Mouse (Mus musculus): ENCODE results near the gene Pkp3. TPM values are rescaled to one million over a fixed set of nuclear protein-coding genes. Genes with fewer than 3 reads are reported as not detected.

Pkp3 gene
- polyA plus RNA-seq, 1 experiment from 2014 or later: 24.6 TPM

Other genes starting within 250 kb of the Pkp3 start
- 4.8 TPM in 2 replicates for gene Urah, start 243.2 kb upstream of the Pkp3 start, polyA plus RNA-seq (2015; fragmentation: Nextera tagmentation; extraction: Ambion mirVana)
- not detected in 2 replicates for gene Scgb1c1, start 232.7 kb upstream of the Pkp3 start, polyA plus RNA-seq (2015; fragmentation: Nextera tagmentation; extraction: Ambion mirVana)
- gene Odf3, start 230.4 kb upstream of the Pkp3 start, polyA plus RNA-seq (2015; fragmentation: Nextera tagmentation; extraction: Ambion mirVana): not detected in 2 replicates
- 0.54 TPM in 1 of 2 replicates, not detected in the other for gene Gm45785, start 221.9 kb upstream of the Pkp3 start, polyA plus RNA-seq (2015; fragmentation: Nextera tagmentation; extraction: Ambion mirVana)
- 51.9 and 66.6 TPM in 2 replicates for gene Ric8a, start 221.3 kb upstream of the Pkp3 start, polyA plus RNA-seq (2015; fragmentation: Nextera tagmentation; extraction: Ambion mirVana)
- gene Bet1l, start 220.6 kb upstream of the Pkp3 start, polyA plus RNA-seq (2015; fragmentation: Nextera tagmentation; extraction: Ambion mirVana): 31.7 and 37.1 TPM in 2 replicates
- 194 and 214 TPM in 2 replicates for gene Psmd13, start 196.2 kb upstream of the Pkp3 start, polyA plus RNA-seq (2015; fragmentation: Nextera tagmentation; extraction: Ambion mirVana)
- gene Sirt3, start 195.9 kb upstream of the Pkp3 start, polyA plus RNA-seq (2015; fragmentation: Nextera tagmentation; extraction: Ambion mirVana): 27.7 and 31.4 TPM in 2 replicates
- gene Cox8b, start 177.8 kb upstream of the Pkp3 start, polyA plus RNA-seq (2015; fragmentation: Nextera tagmentation; extraction: Ambion mirVana): not detected in 2 replicates
- 42.9 and 46.8 TPM in 2 replicates for gene Nlrp6, start 157.3 kb upstream of the Pkp3 start, polyA plus RNA-seq (2015; fragmentation: Nextera tagmentation; extraction: Ambion mirVana)
- gene Pgghg, start 136.8 kb upstream of the Pkp3 start, polyA plus RNA-seq (2015; fragmentation: Nextera tagmentation; extraction: Ambion mirVana): 21.6 and 21.9 TPM in 2 replicates
- 2.4 and 3.4 TPM in 2 replicates for gene Ifitm5, start 127.9 kb upstream of the Pkp3 start, polyA plus RNA-seq (2015; fragmentation: Nextera tagmentation; extraction: Ambion mirVana)
- 0.69 TPM in 1 of 2 replicates, not detected in the other for gene Gm45717, start 122.3 kb upstream of the Pkp3 start, polyA plus RNA-seq (2015; fragmentation: Nextera tagmentation; extraction: Ambion mirVana)
- 1,251 and 1,347 TPM in 2 replicates for gene Ifitm2, start 122.2 kb upstream of the Pkp3 start, polyA plus RNA-seq (2015; fragmentation: Nextera tagmentation; extraction: Ambion mirVana)
- 145 and 148 TPM in 2 replicates for gene Ifitm1, start 111.0 kb upstream of the Pkp3 start, polyA plus RNA-seq (2015; fragmentation: Nextera tagmentation; extraction: Ambion mirVana)
- 255 and 288 TPM in 2 replicates for gene Ifitm3, start 67.4 kb upstream of the Pkp3 start, polyA plus RNA-seq (2015; fragmentation: Nextera tagmentation; extraction: Ambion mirVana)
- gene Ifitm6, start 60.3 kb upstream of the Pkp3 start, polyA plus RNA-seq (2015; fragmentation: Nextera tagmentation; extraction: Ambion mirVana): 1.6 and 3.6 TPM in 2 replicates
- not detected in 2 replicates for gene Gm17387, start 49.1 kb upstream of the Pkp3 start, polyA plus RNA-seq (2015; fragmentation: Nextera tagmentation; extraction: Ambion mirVana)
- gene B4galnt4, start 17.1 kb upstream of the Pkp3 start, polyA plus RNA-seq (2015; fragmentation: Nextera tagmentation; extraction: Ambion mirVana): 7.9 and 10.7 TPM in 2 replicates
- 17.8 and 20.5 TPM in 2 replicates for gene Sigirr, start 22.4 kb downstream of the Pkp3 start, polyA plus RNA-seq (2015; fragmentation: Nextera tagmentation; extraction: Ambion mirVana)
- 29.5 and 35.3 TPM in 2 replicates for gene Ano9, start 39.6 kb downstream of the Pkp3 start, polyA plus RNA-seq (2015; fragmentation: Nextera tagmentation; extraction: Ambion mirVana)
- gene Ptdss2, start 44.2 kb downstream of the Pkp3 start, polyA plus RNA-seq (2015; fragmentation: Nextera tagmentation; extraction: Ambion mirVana): 58.0 and 59.7 TPM in 2 replicates
- gene Rnh1, start 94.6 kb downstream of the Pkp3 start, polyA plus RNA-seq (2015; fragmentation: Nextera tagmentation; extraction: Ambion mirVana): 123 and 155 TPM in 2 replicates
- gene Hras, start 115.8 kb downstream of the Pkp3 start, polyA plus RNA-seq (2015; fragmentation: Nextera tagmentation; extraction: Ambion mirVana): 92.9 and 107 TPM in 2 replicates
- gene Lrrc56, start 115.9 kb downstream of the Pkp3 start, polyA plus RNA-seq (2015; fragmentation: Nextera tagmentation; extraction: Ambion mirVana): 5.1 and 5.4 TPM in 2 replicates
- 3.5 and 3.6 TPM in 2 replicates for gene Lmntd2, start 135.9 kb downstream of the Pkp3 start, polyA plus RNA-seq (2015; fragmentation: Nextera tagmentation; extraction: Ambion mirVana)
- 63.7 and 70.0 TPM in 2 replicates for gene Rassf7, start 137.6 kb downstream of the Pkp3 start, polyA plus RNA-seq (2015; fragmentation: Nextera tagmentation; extraction: Ambion mirVana)
- gene Phrf1, start 150.6 kb downstream of the Pkp3 start, polyA plus RNA-seq (2015; fragmentation: Nextera tagmentation; extraction: Ambion mirVana): 61.9 and 62.1 TPM in 2 replicates
- 5.2 and 5.7 TPM in 2 replicates for gene Irf7, start 188.3 kb downstream of the Pkp3 start, polyA plus RNA-seq (2015; fragmentation: Nextera tagmentation; extraction: Ambion mirVana)
- 75.8 and 96.1 TPM in 2 replicates for gene Cdhr5, start 198.6 kb downstream of the Pkp3 start, polyA plus RNA-seq (2015; fragmentation: Nextera tagmentation; extraction: Ambion mirVana)
- gene Sct, start 200.9 kb downstream of the Pkp3 start, polyA plus RNA-seq (2015; fragmentation: Nextera tagmentation; extraction: Ambion mirVana): 203 and 260 TPM in 2 replicates
- gene Drd4, start 213.8 kb downstream of the Pkp3 start, polyA plus RNA-seq (2015; fragmentation: Nextera tagmentation; extraction: Ambion mirVana): 0.35 and 0.40 TPM in 2 replicates
- gene Deaf1, start 249.5 kb downstream of the Pkp3 start, polyA plus RNA-seq (2015; fragmentation: Nextera tagmentation; extraction: Ambion mirVana): 63.1 and 63.5 TPM in 2 replicates
- 35.1 and 35.6 TPM in 2 replicates for gene Tmem80, start 249.5 kb downstream of the Pkp3 start, polyA plus RNA-seq (2015; fragmentation: Nextera tagmentation; extraction: Ambion mirVana)

All from intestine, embryonic 15.5 days (tissue).